Mouse (Mus musculus) lung, postnatal 14 days (tissue): ENCODE results near the gene Krt81.
A peak's percentile ranks its signal among the peaks of the same experiment; 100 is the strongest.

Experiments used
- DNase-seq: peaks from one replicate; pipeline ENCODE4 v3.0.0; 2021

The Krt81 gene

DNA sequence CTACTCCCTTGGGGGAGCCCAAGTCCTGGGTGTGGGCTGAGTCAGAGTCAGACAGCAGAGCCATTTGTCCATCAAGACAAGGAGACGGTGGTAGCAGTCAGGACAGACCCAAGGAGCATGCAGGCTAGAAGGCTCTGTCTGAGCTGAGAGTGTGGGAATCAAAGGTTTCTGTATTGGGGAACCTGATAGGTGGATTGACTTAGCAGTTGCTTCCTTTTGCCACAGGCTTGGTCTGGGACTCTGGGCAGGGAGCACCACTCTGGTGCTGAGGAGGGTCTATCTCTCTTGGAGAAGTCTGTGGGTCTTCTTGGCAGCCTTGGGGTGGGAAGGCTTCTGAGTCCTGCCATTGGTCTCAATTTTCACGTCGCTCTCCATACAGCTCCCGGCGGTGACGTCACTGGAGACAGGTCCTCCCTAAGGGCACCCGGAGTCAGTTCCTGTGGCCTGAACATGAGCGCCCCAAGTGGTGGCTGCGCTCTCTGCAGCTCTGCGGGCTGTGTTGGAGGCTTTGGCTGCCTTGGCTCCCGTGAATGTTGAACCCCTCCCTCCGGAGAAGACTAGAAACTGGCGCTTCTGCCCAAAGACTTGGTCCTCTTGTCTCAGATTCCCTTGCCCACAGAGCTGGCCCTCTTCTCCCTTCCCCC, 10.3 kb downstream of the Krt81 start:
- peak; percentile 85 for DNase-seq

DNA sequence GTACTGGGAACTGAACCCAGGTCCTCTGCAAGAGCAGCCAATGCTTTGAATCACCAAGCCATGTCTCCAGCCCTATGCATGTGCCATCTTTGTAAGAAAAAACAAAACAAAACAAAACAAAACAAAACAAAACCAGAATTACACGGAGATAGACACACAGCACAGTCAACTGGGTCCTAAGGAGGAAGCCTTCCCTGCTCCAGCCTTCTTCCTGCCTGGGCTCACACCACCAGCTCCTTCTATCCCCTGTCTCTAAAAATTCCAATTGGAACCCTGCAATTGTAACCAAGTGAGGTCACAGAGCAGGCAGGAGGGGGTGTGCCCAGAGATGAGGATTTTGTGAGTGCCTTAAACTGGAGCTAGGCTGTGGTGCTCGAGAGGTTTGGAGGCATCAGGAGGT, 16.1 kb downstream of the Krt81 start, which contains the start of gene Krt88:
TSS of gene Krt88 (plus strand) at position 301 of the 400 bp plus-strand sequence.
- no peak for DNase-seq

DNA sequence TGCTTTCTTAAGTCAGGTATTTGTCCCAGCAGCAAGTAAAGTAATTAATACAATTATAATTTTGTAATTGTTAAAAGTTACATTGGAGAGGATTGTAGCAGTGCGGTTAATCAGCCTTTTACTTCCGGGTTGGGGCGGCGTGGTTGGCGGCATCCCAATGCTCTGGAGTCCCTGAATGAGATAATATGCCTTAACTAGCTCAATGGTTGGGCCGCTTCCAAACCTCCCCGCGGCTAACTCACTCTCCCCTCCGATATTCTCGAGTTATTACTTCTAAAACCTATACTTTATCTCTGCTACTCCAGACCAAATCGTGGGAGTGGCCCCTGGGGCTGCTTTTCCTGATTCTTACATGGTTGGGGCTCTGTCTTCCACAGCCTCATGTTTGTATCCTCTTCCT, 17.0 kb downstream of the Krt81 start:
- DNase-seq: no peak

DNA sequence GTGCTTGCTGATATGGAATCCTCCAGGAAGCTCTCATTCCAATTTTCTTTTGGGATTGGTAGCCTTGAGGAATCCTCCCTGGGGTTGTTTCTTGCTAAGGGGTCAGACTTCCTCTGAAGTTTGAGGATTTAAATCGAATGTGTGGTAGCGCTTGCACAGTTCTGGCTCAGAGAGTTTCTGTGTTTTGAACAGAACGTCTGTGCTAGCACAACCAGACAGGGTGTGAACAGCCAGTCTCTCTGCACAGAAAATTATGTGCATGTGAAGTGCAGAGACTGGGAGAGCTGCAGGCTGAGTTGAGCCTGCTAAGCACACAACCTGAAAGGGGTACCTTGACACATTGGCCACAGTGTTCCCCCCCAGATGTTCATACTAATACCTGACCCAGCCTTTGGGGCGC, 22.7 kb downstream of the Krt81 start:
- no peak for DNase-seq

DNA sequence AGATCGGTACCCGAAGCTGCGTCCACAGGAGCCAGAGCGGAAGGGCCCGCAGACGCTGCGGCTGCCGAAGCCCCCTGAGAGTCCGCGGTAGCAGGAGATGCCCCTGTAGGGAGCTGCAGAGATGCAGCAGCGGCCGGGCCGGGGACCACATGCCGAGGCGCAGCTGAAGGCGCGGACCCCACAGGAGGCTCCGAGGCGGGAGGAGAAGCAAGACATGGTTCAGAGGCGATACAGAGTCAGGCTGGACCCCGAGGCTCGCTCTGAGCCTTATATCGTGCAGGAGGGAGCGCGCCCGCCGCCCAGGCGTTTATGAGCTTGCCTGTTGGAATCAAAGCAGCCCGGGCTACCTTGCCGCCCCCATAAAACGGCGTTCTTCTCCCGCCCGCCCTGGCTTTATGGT, 25.0 kb downstream of the Krt81 start, which contains the start of gene Krt87:
TSS of gene Krt87 (minus strand) at position 250 of the 400 bp plus-strand sequence.
- no peak for DNase-seq

DNA sequence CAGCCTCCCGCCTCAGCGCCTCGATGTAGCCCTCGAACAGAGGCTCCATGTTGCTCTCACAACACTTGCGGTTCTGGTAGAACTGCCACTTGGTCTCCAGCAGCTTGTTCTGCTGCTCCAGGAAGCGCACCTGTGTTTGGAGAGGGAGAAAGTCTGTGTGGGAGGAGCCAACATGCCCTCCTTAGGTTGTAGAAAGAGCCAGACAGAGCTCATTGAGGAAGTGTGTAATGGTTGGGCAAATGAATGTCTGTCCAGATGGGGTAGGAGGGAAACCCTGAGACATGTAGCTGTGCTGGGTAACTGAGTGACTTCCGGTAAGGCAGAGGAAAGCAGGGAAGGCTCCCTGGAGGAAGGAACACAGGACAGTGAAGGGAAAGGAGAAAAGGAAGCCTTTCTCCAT, 26.9 kb downstream of the Krt81 start:
- no peak for DNase-seq

DNA sequence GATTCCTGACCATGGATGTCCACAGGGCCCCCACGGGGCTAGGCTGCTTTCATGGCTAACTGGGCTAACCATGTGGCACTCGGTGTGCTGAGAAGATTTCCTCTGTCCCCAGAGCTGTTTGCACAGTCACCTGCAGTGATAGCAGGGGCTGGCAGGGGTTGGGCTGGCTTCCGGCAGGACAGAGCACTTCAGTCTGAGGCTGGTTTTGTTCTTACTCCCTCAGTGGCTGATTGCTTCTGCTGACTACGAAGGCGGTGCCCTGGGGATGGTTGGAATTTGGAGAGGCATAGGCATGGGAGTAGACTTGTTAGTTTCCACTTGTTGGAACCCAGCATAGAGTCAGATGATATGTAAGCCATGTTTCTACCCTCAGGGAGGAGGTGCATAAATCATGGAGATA, 38.6 kb downstream of the Krt81 start:
- DNase-seq: peak; percentile 36

DNA sequence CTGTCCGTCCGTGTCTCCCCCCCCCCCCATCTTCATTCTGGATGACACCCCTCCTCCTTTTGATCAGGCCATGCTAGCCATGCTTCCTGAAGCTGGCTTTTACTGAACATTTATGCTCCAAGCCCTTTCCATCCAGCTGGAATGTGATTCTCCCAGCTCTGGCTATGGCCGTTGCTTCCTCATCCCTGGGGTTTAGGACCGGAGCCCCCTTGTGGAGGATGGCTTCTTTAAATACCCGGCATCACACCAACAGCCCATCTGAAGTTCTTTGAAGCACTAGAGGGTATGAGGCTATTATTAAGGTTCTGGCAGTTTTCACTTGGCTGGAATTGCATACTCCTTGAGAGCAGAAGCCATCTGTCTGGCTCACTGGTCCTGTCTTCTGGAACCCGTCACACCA, 42.6 kb downstream of the Krt81 start:
- DNase-seq: peak; percentile 46

DNA sequence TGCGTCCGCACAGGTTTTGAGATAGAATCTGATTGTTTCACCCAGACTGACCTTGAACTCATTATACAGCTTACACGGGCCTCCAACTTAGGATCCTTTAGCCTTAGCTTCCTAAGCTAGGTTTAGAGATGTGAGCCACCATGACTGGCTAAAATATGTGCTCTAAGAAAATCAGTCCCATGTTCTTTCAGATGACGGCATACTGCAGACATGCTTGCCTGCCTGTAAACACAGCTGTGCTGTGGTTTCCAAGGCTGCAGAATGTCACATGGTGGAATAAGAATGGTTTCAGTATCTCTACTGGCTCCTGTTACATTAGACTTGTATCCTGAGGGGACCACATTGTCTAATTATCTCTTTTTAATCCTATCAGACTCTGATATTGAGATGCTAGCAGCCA, 44.6 kb downstream of the Krt81 start:
- no peak for DNase-seq

DNA sequence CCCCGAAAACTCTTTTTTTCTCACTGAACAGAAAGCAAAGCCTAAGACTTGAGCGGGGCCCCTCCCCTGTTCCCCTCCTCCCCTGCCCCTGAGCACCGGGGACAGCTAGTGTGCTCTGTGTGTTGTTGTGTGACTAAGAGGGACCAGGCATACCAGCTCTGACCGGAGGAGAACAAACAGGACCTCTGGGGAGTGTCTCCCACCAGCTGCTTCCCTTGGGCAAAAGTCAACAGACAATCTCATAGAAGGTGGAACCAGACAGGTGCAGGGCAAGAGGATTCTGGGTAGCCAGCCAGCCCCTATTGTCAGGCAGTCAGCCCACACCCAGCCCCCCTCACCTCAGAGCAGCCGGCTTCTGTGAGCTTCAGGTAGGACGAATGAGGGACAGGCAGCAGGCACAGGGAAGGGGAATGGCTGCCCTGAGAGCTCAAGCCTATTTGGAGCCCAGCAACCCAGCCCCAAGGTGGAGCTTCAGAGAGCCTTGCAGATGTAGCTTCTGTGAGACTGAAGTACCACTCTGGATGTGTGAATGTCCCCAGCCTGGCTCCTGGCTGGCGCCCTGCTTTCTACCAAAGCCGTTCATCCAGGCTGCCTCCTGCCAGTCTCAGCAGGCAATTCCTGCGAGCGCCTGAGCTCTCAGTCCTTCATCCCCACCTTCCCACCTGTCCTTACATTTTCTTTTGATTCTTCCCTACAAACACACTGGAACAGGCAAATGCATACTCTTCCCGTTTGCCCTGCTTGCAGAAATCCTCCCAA, 48.6 kb downstream of the Krt81 start:
- no peak for DNase-seq

DNA sequence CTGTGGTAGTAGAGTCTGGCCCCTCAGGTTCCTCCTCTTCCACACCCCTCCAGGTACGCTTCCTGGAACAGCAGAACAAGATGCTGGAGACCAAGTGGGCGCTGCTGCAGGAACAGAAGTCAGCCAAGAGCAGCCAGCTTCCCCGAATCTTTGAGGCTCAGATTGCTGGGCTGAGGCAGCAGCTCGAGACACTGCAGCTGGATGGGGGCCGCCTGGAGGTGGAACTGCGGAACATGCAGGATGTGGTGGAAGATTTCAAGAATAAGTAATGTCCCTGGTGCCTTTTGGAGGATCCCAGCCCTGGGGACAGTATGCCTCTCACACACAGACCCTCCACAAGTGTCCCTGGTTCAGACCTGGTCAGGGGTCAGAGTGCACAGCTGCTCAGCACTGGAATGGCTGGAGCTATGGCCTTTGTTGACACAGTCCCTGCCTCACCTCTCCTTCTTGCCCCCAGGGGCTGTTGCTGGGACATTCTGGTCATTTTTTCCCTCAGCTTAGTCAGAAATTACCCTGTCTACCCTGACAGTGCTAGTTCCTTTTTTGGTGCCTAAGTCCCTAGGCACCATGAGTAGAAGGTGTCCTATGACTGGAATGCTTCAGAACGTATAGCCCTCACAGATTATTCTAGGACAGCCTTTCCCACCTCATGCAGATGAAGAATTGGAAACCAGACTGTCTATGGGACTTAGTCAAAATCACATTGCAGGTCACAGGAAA, 49.5 kb downstream of the Krt81 start:
- DNase-seq: no peak

DNA sequence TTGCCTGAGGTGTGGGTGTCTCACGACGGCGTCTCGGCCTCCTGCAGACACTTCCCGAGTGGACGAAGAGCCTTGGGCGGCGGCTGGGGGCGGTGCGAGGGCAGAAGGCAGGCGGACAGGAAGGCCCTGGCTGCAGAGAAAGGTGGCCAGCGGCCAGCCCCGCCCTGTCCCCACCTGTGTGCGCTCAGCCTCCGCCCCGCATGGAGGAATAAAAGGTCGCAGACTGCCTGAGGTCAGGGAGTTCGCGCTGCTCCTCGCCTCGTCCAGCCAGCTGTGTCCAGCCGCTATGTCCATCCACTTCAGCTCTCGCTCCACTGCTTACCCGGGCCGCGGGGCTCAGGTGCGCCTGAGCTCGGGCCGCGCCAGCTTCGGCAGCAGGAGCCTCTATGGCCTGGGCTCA, 51.4 kb downstream of the Krt81 start:
- peak; percentile 76 for DNase-seq

DNA sequence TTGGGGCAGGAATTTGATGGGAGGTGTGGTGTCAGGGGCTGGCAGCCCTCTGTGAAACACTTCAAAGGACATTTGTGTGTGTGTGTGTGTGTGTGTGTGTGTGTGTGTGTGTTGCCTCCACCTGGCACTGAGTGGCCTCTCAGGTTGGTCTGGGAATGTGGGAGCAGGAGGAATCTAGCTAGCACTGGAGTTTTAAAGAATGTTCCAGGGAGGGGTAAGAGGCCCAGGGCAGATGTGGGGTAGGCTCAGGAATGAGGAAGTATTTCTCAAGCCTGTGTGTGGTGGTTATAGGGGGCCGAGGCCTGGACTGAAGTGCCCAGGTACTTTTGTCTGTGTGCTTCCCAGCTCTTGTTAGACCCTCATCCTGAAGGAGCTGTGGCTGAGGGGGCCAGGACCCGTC, 52.8 kb downstream of the Krt81 start, which contains the start of gene Krt7:
TSS of gene Krt7 (plus strand) at position 269 of the 400 bp plus-strand sequence.
- DNase-seq: peak; percentile 67
